Mouse (Mus musculus): ENCODE results near the gene Efcab7. TPM values are rescaled to one million over a fixed set of nuclear protein-coding genes. Genes with fewer than 3 reads are reported as not detected.

Efcab7 gene
- total RNA-seq, 2 experiments from 2014 or later, result 7.5 to 8.0 TPM

DNA sequence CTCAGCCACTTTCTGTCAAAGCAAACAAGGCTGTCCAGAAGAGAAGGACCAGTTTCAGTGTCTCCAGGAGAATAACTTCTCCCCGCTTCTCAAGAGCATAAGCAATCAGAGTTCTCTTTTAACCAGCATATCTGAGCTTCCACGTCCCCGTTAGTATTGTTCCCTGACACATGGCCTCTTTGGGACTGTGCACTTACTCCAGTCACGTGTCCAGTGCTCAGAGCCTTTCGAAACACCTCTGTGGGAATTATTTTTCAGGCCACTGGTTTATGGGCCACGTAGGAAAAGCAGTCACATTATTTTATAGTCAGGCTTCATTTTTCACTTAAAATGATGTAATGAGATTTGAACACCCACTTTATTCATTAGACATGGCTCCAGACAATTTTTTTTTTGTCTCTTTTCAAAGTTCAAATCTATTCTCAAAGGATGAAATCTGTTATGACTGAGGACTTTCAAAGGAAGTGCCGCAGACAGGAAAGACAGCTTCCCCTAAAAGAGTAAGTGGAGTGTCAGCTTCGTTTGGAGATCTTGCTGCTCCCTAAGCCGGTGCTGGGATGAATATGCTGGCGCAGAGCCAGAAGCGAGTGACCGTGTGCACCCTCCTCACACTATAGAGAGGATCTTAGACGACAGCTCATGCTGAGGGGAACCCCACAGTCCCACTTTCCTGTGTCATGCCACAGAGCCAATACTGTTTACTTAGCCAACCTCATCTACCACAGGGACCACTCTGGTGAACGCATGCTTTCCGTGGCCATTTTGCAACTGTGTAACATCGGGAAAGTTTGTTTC lies 110.9 kb downstream of the Efcab7 start:
- intact Hi-C loops (cut with DNase I), result no loop called here
- DNase-seq (ENCODE audit: extremely low spot score in 1 of 2, low spot score in 2 of 2), result peak in 1 of 2 experiments; percentile 51

DNA sequence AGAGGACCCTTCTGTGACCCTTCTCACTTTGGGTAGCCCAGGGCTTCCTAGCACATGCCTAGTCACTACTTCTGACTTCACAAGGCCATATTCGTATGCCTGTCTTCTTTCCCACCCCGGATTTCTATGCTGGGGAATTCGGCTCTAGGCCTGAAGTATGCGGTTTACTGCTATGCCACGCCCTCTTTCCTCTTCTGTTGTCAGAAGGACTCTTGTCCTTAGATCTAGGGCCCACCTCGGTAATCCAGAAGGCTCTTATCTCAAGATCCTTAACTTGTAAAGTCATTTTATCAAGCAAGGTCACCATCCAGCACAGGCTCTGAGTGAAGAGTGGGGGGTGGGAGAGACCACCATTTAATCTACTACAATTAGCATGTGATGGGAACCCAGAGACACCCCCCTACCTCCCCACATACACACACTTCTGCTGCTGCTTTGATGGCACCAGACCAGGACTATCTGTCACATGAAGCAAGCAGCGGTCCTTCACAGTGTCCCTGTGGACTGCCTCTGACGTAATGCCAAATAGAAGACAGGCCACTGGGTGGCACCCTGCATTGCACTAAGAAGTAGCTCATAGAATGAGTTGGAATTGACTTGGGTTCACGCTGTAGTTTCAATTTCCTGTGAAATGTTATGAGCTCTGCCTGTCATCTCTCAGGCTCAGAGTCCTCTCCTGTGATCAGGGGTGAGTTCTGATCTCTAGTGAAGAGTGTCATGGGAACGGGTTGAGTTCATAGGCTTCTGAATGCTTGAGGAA lies 112.8 kb downstream of the Efcab7 start:
- peak in 1 of 2 experiments; percentile 34 for DNase-seq (ENCODE audit: extremely low spot score in 1 of 2, low spot score in 2 of 2)
- intact Hi-C loops (cut with DNase I), result no loop called here

DNA sequence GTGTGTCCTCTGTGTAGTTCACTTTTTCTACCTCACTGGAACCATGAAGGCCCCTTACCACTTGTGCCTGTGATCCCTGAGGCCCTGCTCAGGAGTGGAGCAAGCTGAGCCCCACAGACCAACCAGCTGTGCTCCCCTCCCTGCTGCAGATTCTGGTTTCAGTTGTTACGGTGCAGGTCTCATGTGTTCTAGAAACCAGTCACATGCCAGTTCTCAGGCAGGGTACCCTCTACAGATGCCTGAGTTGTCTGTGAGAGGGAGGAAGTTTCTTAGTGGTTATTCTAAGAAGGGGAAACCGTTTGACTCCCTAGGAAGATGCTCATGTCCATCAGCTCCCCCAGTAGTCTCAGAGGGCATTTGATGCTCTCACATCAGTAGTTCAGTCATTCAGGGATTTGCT lies 115.6 kb downstream of the Efcab7 start:
- peak in 1 of 2 experiments; percentile 0 for DNase-seq (ENCODE audit: extremely low spot score in 1 of 2, low spot score in 2 of 2)
- intact Hi-C loops (cut with DNase I), result no loop called here

DNA sequence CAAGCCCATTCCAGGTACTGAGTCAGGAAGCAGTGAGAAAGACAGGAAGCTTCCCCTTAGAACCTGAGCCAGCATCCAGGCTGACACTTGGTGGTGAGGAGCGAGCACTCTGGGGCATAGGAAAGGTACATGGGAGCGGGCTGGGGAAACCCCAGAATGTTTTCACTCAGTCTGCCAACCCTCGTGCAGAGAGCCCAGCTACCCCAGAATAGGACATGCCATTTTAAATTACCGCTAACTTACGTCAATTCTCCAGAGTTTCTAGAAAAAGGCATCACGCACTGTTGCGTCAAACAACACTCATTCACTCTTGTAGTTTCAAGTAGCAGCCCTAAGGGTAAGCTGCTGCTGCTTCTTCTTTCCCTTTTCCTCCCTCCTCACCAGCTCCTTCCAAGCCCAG lies 116.0 kb downstream of the Efcab7 start:
- intact Hi-C loops (cut with DNase I), result no loop called here
- peak in 1 of 2 experiments; percentile 3 for DNase-seq (ENCODE audit: extremely low spot score in 1 of 2, low spot score in 2 of 2)

DNA sequence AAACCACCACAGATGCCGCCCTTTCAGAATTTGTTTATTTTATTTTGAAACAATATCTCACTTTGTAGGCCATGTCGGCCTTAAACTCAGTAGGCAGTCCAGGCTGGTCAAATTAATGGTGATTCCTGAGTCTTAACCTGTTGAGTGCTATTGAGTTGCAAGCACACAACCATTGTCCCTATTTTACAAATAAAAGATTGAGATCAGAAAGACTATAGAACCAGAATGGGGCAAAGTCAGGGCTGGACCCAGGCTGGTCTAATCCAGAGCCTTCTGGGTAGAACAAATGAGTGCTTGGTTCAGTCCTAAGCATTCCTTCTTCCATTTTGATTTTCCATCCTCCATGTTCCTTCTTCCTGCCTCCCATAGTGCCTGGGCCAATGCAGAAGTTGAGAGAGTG lies 117.5 kb downstream of the Efcab7 start:
- intact Hi-C loops (cut with DNase I), result no loop called here
- no peak for DNase-seq (ENCODE audit: extremely low spot score in 1 of 2, low spot score in 2 of 2)

DNA sequence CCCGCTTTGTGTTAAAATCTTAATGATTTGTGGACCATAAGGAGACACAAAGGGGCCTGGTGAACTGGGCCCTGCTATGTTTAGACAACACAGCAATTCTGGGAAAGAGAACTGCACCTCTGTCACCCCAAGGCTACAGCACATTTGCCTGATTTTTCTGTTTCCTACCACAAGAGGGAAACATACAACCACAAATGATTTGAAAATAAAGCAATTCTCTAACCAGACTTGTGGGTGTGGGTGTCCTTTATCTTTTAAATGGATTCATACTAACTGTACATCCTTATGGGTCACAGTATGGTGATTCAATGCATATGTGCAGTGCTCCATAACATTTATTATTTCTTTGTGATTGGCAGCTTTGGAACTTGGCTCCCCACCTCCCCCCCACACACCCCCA lies 118.2 kb downstream of the Efcab7 start:
- DNase-seq (ENCODE audit: extremely low spot score in 1 of 2, low spot score in 2 of 2), result peak in 1 of 2 experiments; percentile 34
- intact Hi-C loops (cut with DNase I), result no loop called here

DNA sequence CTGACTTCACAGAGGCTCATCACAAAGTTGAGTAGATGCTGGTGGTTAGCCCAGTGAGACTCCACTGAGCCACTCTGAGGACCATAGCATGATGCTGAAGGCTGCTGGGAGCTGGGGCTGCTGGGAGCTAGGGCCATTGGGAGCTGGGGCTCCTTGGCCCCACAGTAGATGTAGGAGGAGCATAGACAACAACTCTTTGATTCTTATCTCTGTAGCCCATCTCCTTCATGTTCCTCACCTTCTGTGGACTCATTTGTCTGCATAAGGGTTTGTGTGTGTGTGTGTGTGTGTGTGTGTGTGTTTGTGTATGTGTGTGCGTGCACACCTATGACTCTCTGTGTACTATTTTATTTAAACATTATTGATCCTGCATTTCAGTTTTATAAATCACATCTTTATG lies 118.9 kb downstream of the Efcab7 start:
- intact Hi-C loops (cut with DNase I), result no loop called here
- DNase-seq (ENCODE audit: extremely low spot score in 1 of 2, low spot score in 2 of 2), result no peak

DNA sequence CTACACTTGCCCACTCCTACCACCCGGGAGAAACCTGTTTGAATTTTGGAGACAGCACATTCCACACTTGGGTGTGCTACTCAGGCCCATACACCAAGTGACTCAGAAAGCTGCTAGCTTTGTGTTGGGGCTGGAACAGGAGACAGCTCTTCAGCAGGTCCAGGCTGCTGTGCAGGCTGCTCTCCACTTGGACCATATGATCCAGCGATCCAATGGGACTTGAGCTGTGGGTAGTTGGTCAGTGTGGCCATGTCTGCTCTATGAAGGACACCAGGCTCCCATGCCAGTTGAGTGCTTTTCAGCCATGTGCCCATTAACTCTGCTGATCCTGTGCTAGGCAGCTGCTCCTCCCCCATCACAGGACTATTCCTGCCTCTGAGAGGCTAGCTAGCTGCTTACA lies 124.9 kb downstream of the Efcab7 start:
- intact Hi-C loops (cut with DNase I), result loop anchor here (5.0 to 10.0 kb wide), 2 partner anchors 451 to 578 kb away; no protein-coding TSS in a partner anchor
- DNase-seq (ENCODE audit: extremely low spot score in 1 of 2, low spot score in 2 of 2), result no peak

DNA sequence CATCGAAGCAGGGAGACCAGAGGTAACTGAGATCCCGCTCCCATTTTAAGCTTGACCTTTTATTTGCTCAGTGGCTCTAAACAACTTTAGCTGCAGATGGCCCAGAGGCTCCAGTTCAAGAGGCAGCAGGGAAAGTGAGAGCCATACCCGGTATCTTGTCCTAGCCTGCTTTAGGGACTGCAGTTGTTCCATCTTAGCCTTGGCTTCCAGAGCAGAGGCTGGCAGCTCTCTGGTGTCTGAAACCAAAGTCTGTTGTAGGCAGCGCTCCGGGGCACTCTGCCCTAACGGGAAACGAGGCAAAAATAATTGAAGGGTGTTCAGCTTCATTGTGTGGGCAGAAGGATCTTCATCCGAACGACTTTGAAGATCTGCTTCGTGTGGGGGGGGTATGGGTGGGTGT lies 126.4 kb downstream of the Efcab7 start:
- DNase-seq (ENCODE audit: extremely low spot score in 1 of 2, low spot score in 2 of 2), result peak in 1 of 2 experiments; percentile 5
- intact Hi-C loops (cut with DNase I), result loop anchor here (10.0 kb wide), 1 partner anchor 449 kb away; no protein-coding TSS in a partner anchor

DNA sequence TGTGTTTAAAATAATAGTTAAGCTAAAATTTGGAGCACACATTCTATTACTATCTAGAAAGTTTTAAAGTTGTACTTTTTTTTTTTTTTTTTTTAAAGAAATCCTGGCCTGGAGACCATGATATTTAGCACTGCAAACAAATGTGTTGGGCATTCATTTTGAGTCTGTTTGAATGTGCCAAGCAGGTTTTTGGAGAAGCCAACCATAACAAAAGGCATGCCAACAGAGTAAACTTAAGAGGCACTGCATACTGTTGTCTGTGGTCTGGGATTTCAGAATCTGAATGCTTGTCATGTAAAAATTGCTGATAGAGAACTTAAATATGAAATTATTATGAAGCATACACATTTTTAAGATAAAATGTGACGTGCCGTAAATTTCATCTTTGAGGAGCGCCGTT lies 128.2 kb downstream of the Efcab7 start:
- DNase-seq (ENCODE audit: extremely low spot score in 1 of 2, low spot score in 2 of 2), result no peak
- intact Hi-C loops (cut with DNase I), result loop anchor here (10.0 kb wide), 1 partner anchor 448 kb away; no protein-coding TSS in a partner anchor

DNA sequence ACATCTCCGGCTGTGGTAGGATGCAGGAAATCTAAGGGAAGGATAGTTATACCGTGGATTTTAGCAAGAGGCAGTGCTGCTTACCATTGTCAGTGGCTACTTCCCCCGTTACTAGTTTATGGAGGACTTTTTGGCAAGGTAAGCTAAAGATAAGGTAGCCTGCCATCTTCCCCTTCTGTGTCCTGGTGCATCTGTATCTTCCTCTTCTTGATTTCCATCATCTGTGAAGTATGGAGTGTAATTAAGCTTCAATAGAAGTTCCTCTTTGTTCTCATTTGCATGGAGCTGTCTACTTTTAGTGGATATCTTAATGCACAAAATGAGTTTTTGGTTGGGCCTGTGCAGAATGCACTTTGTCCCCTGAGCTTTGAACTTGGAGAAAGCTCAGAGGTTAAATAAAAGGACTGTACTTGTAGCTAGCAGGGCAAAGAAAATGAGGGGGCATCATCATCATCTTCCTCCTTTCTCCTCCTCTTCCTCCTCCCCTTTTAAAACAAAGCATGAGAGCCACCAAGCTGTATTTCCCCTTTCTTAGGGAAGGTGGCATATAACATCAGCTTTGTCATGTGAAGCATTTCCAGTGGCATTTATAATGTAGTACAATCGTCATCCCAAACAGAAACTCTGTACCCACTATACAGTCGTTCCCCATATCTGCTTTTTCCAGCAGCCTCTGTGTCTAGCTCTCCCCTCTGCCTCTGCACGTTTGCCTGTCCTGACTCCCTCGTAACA lies 129.3 kb downstream of the Efcab7 start:
- intact Hi-C loops (cut with DNase I), result loop anchor here (10.0 kb wide), 1 partner anchor 447 kb away; no protein-coding TSS in a partner anchor
- no peak for DNase-seq (ENCODE audit: extremely low spot score in 1 of 2, low spot score in 2 of 2)

DNA sequence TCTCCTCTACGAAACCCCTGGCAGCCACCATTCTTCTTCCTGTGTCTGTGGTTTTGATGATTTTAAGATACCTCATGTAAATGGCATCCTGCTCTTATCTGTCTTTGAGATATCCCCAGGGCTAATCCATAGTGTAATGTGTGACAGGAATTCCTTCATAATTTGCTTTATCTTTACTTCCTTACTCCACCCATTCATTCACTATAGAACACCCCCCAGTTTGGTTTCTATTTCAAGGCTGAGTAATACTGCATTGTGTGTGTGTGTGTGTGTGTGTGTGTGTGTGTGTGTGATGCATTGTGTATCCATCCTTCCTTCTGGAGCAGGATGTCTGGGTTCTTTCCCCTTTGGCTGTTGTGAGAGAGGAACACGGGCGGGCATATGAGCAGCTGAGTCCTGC lies 130.3 kb downstream of the Efcab7 start:
- DNase-seq (ENCODE audit: extremely low spot score in 1 of 2, low spot score in 2 of 2), result no peak
- intact Hi-C loops (cut with DNase I), result loop anchor here (10.0 kb wide), 1 partner anchor 445 kb away; no protein-coding TSS in a partner anchor

Other genes with a start within 250 kb of the Efcab7 start
- not detected for gene Foxd3, start 172.9 kb upstream of the Efcab7 start, total RNA-seq (2021)
- 10 to 100 TPM; 13.5 to 14.0 TPM for gene Alg6, start 113.5 kb upstream of the Efcab7 start, total RNA-seq (2021)
- 10 to 100 TPM; 39.6 to 43.4 TPM for gene Pgm1, start 100.2 kb downstream of the Efcab7 start, total RNA-seq (2021)
- gene Itgb3bp, start 100.6 kb downstream of the Efcab7 start, total RNA-seq (2021), result 1 to 10 TPM; 2.0 to 3.1 TPM